7 mouse cellular contexts compared by ENCODE assay signal in the genomic region with DNA sequence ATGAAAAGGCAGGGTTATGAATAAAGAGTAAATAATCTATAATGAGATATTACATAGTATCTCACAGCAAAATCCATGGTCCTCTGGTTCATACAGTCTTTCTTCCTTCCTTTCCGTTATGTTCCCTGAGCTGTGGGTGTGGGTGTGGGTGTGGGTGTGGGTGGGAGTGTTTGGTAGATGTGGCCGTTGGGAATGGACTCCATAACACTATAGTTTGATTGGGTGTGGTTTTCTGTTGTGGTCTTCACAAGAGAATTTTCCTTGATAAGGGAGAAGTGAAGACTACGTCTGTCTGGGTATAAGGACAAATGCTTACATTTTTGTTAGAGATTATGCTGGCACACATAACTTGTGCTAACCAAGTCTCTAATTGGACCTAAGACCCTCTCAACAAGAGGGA.
"Had no signal": no experiment of that assay in that cellular context is flagged by ENCODE, and none has a peak within 500 bp of the region (broad histone marks: within the 10 kb centered on the region; RNA-seq: fewer than 3 reads in every experiment).

No protein-coding gene starts in this region.

- H3K4me3 ChIP-seq: limb, embryonic 10.5 days; stomach, embryonic 15.5 days had no signal

- H3K27me3 ChIP-seq: stomach, embryonic 15.5 days had no signal

- ATAC-seq: lung, postnatal 0 days; midbrain, embryonic 16.5 days had no signal

- H3K4me2 ChIP-seq: midbrain, embryonic 11.5 days; stomach, embryonic 15.5 days had no signal

- H3K4me1 ChIP-seq: limb, embryonic 10.5 days; stomach, embryonic 15.5 days had no signal

- H3K9me3 ChIP-seq: limb, embryonic 10.5 days; stomach, embryonic 15.5 days had no signal

- H3K9ac ChIP-seq: stomach, embryonic 15.5 days had no signal

- H3K36me3 ChIP-seq: limb, embryonic 10.5 days; stomach, embryonic 15.5 days had no signal

- H3K27ac ChIP-seq: limb, embryonic 10.5 days; stomach, embryonic 15.5 days had no signal

- DNase-seq: kidney, adult 11 months; lung, adult 2 months had no signal
